Mouse (Mus musculus): ENCODE data around the gene Scd3. TPM values are rescaled to one million over a fixed set of nuclear protein-coding genes. Genes with fewer than 3 reads are reported as not detected.
A peak's percentile ranks its signal among the peaks of the same experiment; 100 is the strongest.
"Not testable (repeated sequence)": the region's sequence is repeated elsewhere in the genome, so short reads cannot be mapped to it uniquely, and the experiment has no call there.

Gene Scd3
- total and polyA plus RNA-seq, 2 experiments from 2014 or later, result 0.31 to 4.8 TPM

GRCm38 (mm10) chr19:44247281-44248080 lies 44.4 kb downstream of the Scd3 start:
- no peaks in the 10 kb centered on the region for H3K27me3 ChIP-seq (ENCODE audit: insufficient read depth, low read length)
- H3K9me3 ChIP-seq (ENCODE audit: low read length), result no peaks in the 10 kb centered on the region
- WGBS, result 1% methylated on average over 25 of the region's 25 CpGs
- H3K27ac ChIP-seq, result peak overlapping the region; percentile 90
- peak; percentile 24; the same call in 1 of the 2 replicates for ATAC-seq
- H3K4me1 ChIP-seq (ENCODE audit: insufficient read depth, low read length), result peaks cover 7% of the 10 kb centered on the region; the same call in 1 of the 2 replicates
- DNase-seq (ENCODE audit: low spot score), result peak; percentile 62
- no peaks in the 10 kb centered on the region for H3K36me3 ChIP-seq (ENCODE audit: insufficient read depth, low read length)
- TF ChIP-seq CTCF (IDR thresholded peaks at IDR 0.05; ENCODE audit: low read depth), result no peak
- peak overlapping the region; percentile 41 for H3K4me3 ChIP-seq (ENCODE audit: low read length)
- H3K4me2 ChIP-seq (ENCODE audit: low read depth, low read length), result peak overlapping the region; percentile 69
- peak overlapping the region; percentile 61 for H3K9ac ChIP-seq (replicated peaks; ENCODE audit: low read length)

GRCm38 (mm10) chr19:44248081-44248853 lies 45.2 kb downstream of the Scd3 start:
- Histone ChIP-seq H3K4me3 (ENCODE audit: low read length) (peak overlapping the region; percentile 41), H3K36me3 (ENCODE audit: insufficient read depth, low read length) (no peaks in the 10 kb centered on the region), H3K27me3 (ENCODE audit: insufficient read depth, low read length) (no peaks in the 10 kb centered on the region), H3K9ac (replicated peaks; ENCODE audit: low read length) (peak overlapping the region; percentile 61), H3K27ac (peak overlapping the region; percentile 90), H3K4me2 (ENCODE audit: low read depth, low read length) (peak overlapping the region; percentile 69), H3K4me1 (ENCODE audit: insufficient read depth, low read length) (peaks cover 7% of the 10 kb centered on the region; the same call in 1 of the 2 replicates), H3K9me3 (ENCODE audit: low read length) (no peaks in the 10 kb centered on the region)
- TF ChIP-seq CTCF (IDR thresholded peaks at IDR 0.05; ENCODE audit: low read depth), result no peak
- ATAC-seq (peak; percentile 99), DNase-seq (ENCODE audit: low spot score) (peak; percentile 98)
- WGBS, result 3% methylated on average over 36 of the region's 36 CpGs

- WGBS, result 70% methylated on average over 11 of the region's 11 CpGs
- Histone ChIP-seq H3K27ac (peak overlapping the region; percentile 76), H3K9ac (replicated peaks; ENCODE audit: low read length) (no peak overlapping the region), H3K27me3 (ENCODE audit: insufficient read depth, low read length) (no peaks in the 10 kb centered on the region), H3K4me1 (ENCODE audit: insufficient read depth, low read length) (peaks cover 7% of the 10 kb centered on the region; the same call in 1 of the 2 replicates), H3K9me3 (ENCODE audit: low read length) (no peaks in the 10 kb centered on the region), H3K4me3 (ENCODE audit: low read length) (no peak overlapping the region), H3K36me3 (ENCODE audit: insufficient read depth, low read length) (no peaks in the 10 kb centered on the region), H3K4me2 (ENCODE audit: low read depth, low read length) (peak overlapping the region; percentile 69)
- no peak for TF ChIP-seq CTCF (IDR thresholded peaks at IDR 0.05; ENCODE audit: low read depth)
- ATAC-seq, result no peak
- DNase-seq (ENCODE audit: low spot score), result no peak
Observed at GRCm38 (mm10) chr19:44248854-44249351, 45.8 kb downstream of the Scd3 start.

GRCm38 (mm10) chr19:44251138-44251537 lies 48.1 kb downstream of the Scd3 start:
- not testable (repeated sequence) for DNase-seq (ENCODE audit: low spot score); H3K9ac ChIP-seq (replicated peaks; ENCODE audit: low read length); H3K4me2 ChIP-seq (ENCODE audit: low read depth, low read length); H3K36me3 ChIP-seq (ENCODE audit: insufficient read depth, low read length); H3K27ac ChIP-seq; H3K9me3 ChIP-seq (ENCODE audit: low read length); H3K27me3 ChIP-seq (ENCODE audit: insufficient read depth, low read length); H3K4me1 ChIP-seq (ENCODE audit: insufficient read depth, low read length); H3K4me3 ChIP-seq (ENCODE audit: low read length); ATAC-seq
- 94% methylated on average over 6 of the region's 6 CpGs for WGBS

GRCm38 (mm10) chr19:44251936-44252558 lies 49.0 kb downstream of the Scd3 start:
- 75% methylated on average over 12 of the region's 12 CpGs for WGBS
- H3K4me2 ChIP-seq (ENCODE audit: low read depth, low read length), result no peak overlapping the region
- H3K27ac ChIP-seq, result no peak overlapping the region
- H3K9ac ChIP-seq (replicated peaks; ENCODE audit: low read length), result no peak overlapping the region
- no peaks in the 10 kb centered on the region for H3K9me3 ChIP-seq (ENCODE audit: low read length)
- no peaks in the 10 kb centered on the region for H3K27me3 ChIP-seq (ENCODE audit: insufficient read depth, low read length)
- peaks cover 4% of the 10 kb centered on the region; the same call in 1 of the 2 replicates for H3K4me1 ChIP-seq (ENCODE audit: insufficient read depth, low read length)
- no peak overlapping the region for H3K4me3 ChIP-seq (ENCODE audit: low read length)
- H3K36me3 ChIP-seq (ENCODE audit: insufficient read depth, low read length), result no peaks in the 10 kb centered on the region
- TF ChIP-seq CTCF (IDR thresholded peaks at IDR 0.05; ENCODE audit: low read depth), result no peak
- DNase-seq (ENCODE audit: low spot score), result no peak
- ATAC-seq, result no peak

GRCm38 (mm10) chr19:44254106-44254505 lies 51.0 kb downstream of the Scd3 start:
- not testable (repeated sequence) for DNase-seq (ENCODE audit: low spot score)
- WGBS, result 91% methylated on average over 4 of the region's 4 CpGs

More at GRCm38 (mm10) chr19:44254106-44254505, 51.0 kb downstream of the Scd3 start:
- not testable (repeated sequence) for H3K4me1 ChIP-seq (ENCODE audit: insufficient read depth, low read length); H3K36me3 ChIP-seq (ENCODE audit: insufficient read depth, low read length); H3K27ac ChIP-seq; H3K4me2 ChIP-seq (ENCODE audit: low read depth, low read length); H3K9me3 ChIP-seq (ENCODE audit: low read length); H3K9ac ChIP-seq (replicated peaks; ENCODE audit: low read length); ATAC-seq; H3K27me3 ChIP-seq (ENCODE audit: insufficient read depth, low read length); H3K4me3 ChIP-seq (ENCODE audit: low read length)
